Mouse (Mus musculus) hindbrain, embryonic 16.5 days (tissue): Measurements from ENCODE around the gene Iqcg. TPM values are rescaled to one million over a fixed set of nuclear protein-coding genes. Genes with fewer than 3 reads are reported as not detected.
"Not testable (repeated sequence)": the region's sequence is repeated elsewhere in the genome, so short reads cannot be mapped to it uniquely, and the experiment has no call there.

Source experiments
- ATAC-seq: fragments of 200-750 bp; cut with Nextera tagmentation; 2 replicates; pipeline ENCODE4 v1.8.0; 2017; ENCODE audit warnings: moderate TSS enrichment, moderate library complexity
- H3K27ac ChIP-seq: fragments of 300-500 bp; sonication (generic); 2 replicates; pipeline ENCODE4 v1.5.1; 2014; ENCODE audit warnings: low read depth, mild to moderate bottlenecking, control low read depth, low read length, moderate library complexity
- H3K27me3 ChIP-seq: fragments of 300-500 bp; sonication (generic); replicated peaks from 2 replicates; pipeline ENCODE4 v1.6.1; 2014; ENCODE audit warnings: low read length; ENCODE audit not compliant: control insufficient read depth, insufficient read depth
- H3K36me3 ChIP-seq: fragments of 300-500 bp; sonication (generic); 2 replicates; pipeline ENCODE4 v1.6.1; 2014; ENCODE audit warnings: mild to moderate bottlenecking, low read length, moderate library complexity, mixed read lengths; ENCODE audit not compliant: control insufficient read depth, insufficient read depth
- H3K4me1 ChIP-seq: fragments of 300-500 bp; sonication (generic); 2 replicates; pipeline ENCODE4 v1.6.1; 2014; ENCODE audit warnings: low read depth, low read length; ENCODE audit not compliant: control insufficient read depth, insufficient read depth
- H3K4me2 ChIP-seq: fragments of 300-500 bp; sonication (generic); 2 replicates; pipeline ENCODE4 v1.6.1; 2014; ENCODE audit warnings: mild to moderate bottlenecking, low read length, control low read depth, moderate library complexity
- H3K4me3 ChIP-seq: fragments of 300-500 bp; sonication (generic); 2 replicates; pipeline ENCODE4 v1.5.1; 2014; ENCODE audit warnings: mild to moderate bottlenecking, low read length, control low read depth, moderate library complexity
- H3K9ac ChIP-seq: fragments of 300-500 bp; sonication (generic); 2 replicates; pipeline ENCODE4 v1.6.1; 2014; ENCODE audit warnings: low read depth, mild to moderate bottlenecking, control low read depth, low read length, moderate library complexity
- H3K9me3 ChIP-seq: fragments of 300-500 bp; sonication (generic); 2 replicates; pipeline ENCODE4 v1.6.1; 2014; ENCODE audit warnings: mild to moderate bottlenecking, low read length, moderate library complexity; ENCODE audit not compliant: control insufficient read depth
- WGBS: fragments of 180-500 bp; shearing (Covaris S2); extraction: QIAGEN DNeasy Blood & Tissue Kit; methylation state at CpG from one replicate; pipeline ENCODE4 v1.1.7; 2014; 5-methylcytosine and 5-hydroxymethylcytosine counted together
- polyA plus RNA-seq: library from polyadenylated mRNA; unstranded; fragments of >200 nt; fragmentation: Nextera tagmentation; extraction: Ambion mirVana; gene quantifications from 2 replicates; pipeline ENCODE4 v1.2.1, GENCODE M21; 2015

The Iqcg gene
- polyA plus RNA-seq, 1 experiment from 2014 or later = 7.9 TPM

DNA sequence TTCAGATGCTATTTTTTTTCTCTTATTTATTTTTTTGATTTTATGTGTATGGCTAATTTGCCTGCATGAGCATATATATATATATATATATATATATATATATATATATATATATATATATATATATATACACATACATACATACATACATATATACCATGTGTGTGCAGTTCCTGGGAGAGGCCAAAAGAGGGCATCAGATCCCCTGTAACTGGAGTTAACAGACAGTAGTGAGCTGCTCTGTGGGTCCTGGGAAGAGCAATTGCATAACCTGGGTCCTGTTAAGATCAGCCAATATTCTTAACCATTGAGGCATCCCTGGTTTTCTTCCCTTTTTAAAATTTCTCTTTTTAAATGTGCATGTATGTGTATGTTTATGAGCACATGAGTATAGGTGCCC, 14.9 kb upstream of the Iqcg start:
- H3K4me3 ChIP-seq = no peak overlapping the region
- H3K27ac ChIP-seq = no peak overlapping the region
- no peak overlapping the region for H3K4me2 ChIP-seq
- H3K4me1 ChIP-seq = no peaks in the 10 kb centered on the region
- no peaks in the 10 kb centered on the region for H3K9me3 ChIP-seq
- H3K36me3 ChIP-seq = peaks cover 10% of the 10 kb centered on the region
- ATAC-seq = no peak
- no peaks in the 10 kb centered on the region for H3K27me3 ChIP-seq
- no peak overlapping the region for H3K9ac ChIP-seq

DNA sequence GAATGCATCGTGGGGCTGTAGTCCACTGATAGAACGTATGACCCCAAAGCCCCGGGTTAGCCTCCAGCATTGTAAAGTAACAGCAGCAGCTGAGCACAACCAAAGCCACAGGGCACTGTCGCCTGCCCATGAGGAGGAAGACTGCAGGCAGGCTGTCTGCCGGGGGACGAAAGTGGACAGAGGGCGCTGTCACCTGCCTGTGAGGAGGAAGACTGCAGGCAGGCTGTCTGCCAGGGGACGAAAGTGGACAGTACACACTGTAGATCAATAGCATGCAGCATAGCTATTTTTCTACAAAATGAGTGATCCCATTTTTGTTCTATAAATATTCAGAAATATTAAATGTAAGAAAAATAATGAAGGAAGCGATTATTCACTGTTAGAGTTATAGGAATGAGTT, 8.6 kb upstream of the Iqcg start:
- WGBS = 64% methylated on average over 9 of the region's 9 CpGs
- no peak overlapping the region for H3K4me3 ChIP-seq
- no peak overlapping the region for H3K27ac ChIP-seq
- H3K9me3 ChIP-seq = no peaks in the 10 kb centered on the region
- no peak overlapping the region for H3K4me2 ChIP-seq
- no peaks in the 10 kb centered on the region for H3K27me3 ChIP-seq
- no peak for ATAC-seq
- no peak overlapping the region for H3K9ac ChIP-seq
- peaks cover 10% of the 10 kb centered on the region for H3K4me1 ChIP-seq
- H3K36me3 ChIP-seq = peaks cover 5% of the 10 kb centered on the region

GRCm38 (mm10) chr16:33063267-33063666, 7.2 kb upstream of the Iqcg start:
- WGBS = 14% methylated on average over 7 of the region's 7 CpGs
- peak overlapping the region; percentile 85; the same call in 1 of the 2 replicates for H3K9ac ChIP-seq
- no peaks in the 10 kb centered on the region for H3K9me3 ChIP-seq
- peaks cover 16% of the 10 kb centered on the region for H3K36me3 ChIP-seq
- H3K4me3 ChIP-seq = peak overlapping the region; percentile 77
- H3K4me1 ChIP-seq = peaks cover 11% of the 10 kb centered on the region
- H3K27ac ChIP-seq = no peak overlapping the region
- no peaks in the 10 kb centered on the region for H3K27me3 ChIP-seq
- no peak for ATAC-seq
- peak overlapping the region; percentile 69 for H3K4me2 ChIP-seq

DNA sequence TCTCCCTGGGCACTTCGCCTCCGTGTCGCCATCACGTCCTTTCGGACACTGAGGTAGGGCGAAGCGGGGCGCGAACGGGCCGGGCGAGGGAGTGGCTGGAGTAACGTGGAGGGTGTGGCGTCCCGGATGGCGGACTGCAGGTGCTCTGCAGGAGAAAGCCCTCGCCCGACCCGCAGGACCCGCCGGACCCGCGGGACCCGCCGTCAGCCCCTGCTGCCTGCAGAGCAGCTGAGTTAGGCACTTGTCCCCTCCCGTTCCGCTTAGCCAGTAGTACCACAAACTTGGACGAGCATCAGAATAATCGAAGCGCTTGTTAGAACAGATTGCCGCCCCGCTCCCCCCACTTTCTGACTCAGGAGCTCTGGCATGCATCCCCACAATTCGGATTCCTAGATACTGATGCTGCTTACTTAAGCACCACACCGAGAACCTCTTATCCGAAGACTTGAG, 6.7 kb upstream of the Iqcg start:
- Histone ChIP-seq H3K27me3 (no peaks in the 10 kb centered on the region), H3K4me1 (peaks cover 16% of the 10 kb centered on the region), H3K9ac (peak overlapping the region; percentile 85), H3K9me3 (no peaks in the 10 kb centered on the region), H3K4me2 (peak overlapping the region; percentile 69), H3K36me3 (peaks cover 17% of the 10 kb centered on the region), H3K4me3 (peak overlapping the region; percentile 77), H3K27ac (peak overlapping the region; percentile 82)
- ATAC-seq = no peak
- under 1% methylated on average over 31 of the region's 35 CpGs for whole genome bisulfite sequencing

DNA sequence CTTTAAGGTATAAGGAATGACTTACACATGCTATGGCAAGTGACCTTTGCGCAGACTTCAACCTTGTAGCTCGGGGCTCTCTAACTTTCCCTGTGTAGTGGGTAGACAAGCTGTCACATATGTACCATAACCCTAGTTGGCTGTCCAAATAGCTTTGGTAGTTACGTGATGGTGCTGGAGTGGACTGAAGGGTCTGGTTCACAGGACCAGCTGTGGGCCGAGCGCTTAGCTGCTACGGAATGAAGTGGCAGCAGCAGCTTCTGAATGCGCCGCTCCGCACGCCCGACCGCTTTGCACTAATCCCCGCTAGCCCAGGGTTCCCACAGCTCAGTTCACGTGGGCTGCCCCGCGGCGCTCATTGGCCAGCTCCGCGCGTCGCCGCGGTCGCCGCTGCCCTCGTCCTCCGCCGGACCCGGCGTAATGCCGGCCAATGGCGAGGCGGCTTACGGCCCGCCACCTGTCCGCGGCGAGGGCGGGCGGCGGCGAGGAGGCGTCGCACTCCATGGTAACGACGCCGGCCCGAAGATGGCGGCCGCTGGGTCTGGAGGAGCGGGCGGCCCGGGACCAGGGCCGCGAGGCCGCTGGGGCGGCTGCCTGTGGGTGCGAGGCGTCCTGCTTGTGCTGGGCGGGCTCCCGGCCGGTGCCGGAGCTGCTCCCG, 6.1 kb upstream of the Iqcg start, which contains the start of gene Lmln:
TSS of gene Lmln (plus strand) at position 498 of the 658 bp plus-strand sequence.
- ATAC-seq = peak; percentile 99
- Histone ChIP-seq H3K9ac (peak within 1 kb of the TSS; percentile 85), H3K4me1 (peaks cover 20% of the 10 kb centered on the region), H3K9me3 (no peaks in the 10 kb centered on the region), H3K4me2 (peak within 1 kb of the TSS; percentile 69), H3K27me3 (no peaks in the 10 kb centered on the region), H3K27ac (peak within 1 kb of the TSS; percentile 82), H3K4me3 (peak within 1 kb of the TSS; percentile 77), H3K36me3 (peaks cover 17% of the 10 kb centered on the region)
- under 1% methylated on average over 54 of the region's 64 CpGs for WGBS

DNA sequence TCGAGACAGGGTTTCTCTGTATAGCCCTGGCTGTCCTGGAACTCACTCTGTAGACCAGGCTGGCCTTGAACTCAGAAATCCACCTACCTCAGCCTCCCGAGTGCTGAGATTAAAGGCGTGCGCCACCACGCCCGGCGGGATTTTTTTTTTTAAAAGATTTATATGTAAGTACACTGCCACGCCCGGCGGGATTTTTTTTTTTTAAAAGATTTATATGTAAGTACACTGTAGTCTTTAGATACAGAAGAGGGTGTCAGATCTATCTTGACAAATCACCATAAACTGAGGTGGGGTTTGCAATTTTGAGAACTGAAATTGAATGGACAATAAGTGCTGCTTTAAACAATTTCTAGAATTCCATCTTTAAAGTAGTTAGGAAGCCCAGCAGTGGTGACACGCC, 5.4 kb upstream of the Iqcg start:
- no peak overlapping the region for H3K9ac ChIP-seq
- peak overlapping the region; percentile 69 for H3K4me2 ChIP-seq
- H3K4me1 ChIP-seq = peaks cover 20% of the 10 kb centered on the region
- no peak overlapping the region for H3K27ac ChIP-seq
- H3K27me3 ChIP-seq = no peaks in the 10 kb centered on the region
- 57% methylated on average over 11 of the region's 11 CpGs for WGBS
- ATAC-seq = no peak
- H3K4me3 ChIP-seq = no peak overlapping the region
- peaks cover 17% of the 10 kb centered on the region for H3K36me3 ChIP-seq
- no peaks in the 10 kb centered on the region for H3K9me3 ChIP-seq

GRCm38 (mm10) chr16:33060926-33061325, 4.9 kb upstream of the Iqcg start:
- Histone ChIP-seq H3K4me2 (no peak overlapping the region), H3K9me3 (no peaks in the 10 kb centered on the region), H3K4me3 (no peak overlapping the region), H3K27ac (no peak overlapping the region), H3K36me3 (peaks cover 17% of the 10 kb centered on the region), H3K9ac (no peak overlapping the region), H3K4me1 (peaks cover 20% of the 10 kb centered on the region), H3K27me3 (no peaks in the 10 kb centered on the region)
- WGBS = 80% methylated on average over 2 of the region's 2 CpGs
- ATAC-seq = no peak

DNA sequence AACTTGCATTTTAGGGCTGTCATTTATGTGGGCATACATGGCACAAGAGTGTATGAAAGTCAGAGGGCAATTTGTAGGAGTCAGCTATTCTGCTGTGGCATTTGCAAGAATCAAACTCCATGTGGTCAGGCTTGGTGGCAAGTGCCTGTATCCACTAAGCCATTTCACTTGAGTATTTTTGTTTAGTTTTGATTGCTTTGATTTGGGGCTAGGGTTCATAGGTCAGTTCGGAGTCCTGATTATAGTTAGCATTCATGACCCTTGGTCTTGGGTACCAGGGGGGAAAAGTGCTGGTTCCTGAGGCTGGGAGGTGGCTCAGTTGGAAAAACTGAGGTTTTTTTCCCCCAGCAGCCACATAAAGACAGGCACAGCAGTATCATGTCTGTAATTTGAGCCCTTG, 3.5 kb upstream of the Iqcg start:
- Histone ChIP-seq H3K27ac (no peak overlapping the region), H3K27me3 (no peaks in the 10 kb centered on the region), H3K4me2 (no peak overlapping the region), H3K4me1 (peaks cover 23% of the 10 kb centered on the region), H3K9me3 (no peaks in the 10 kb centered on the region), H3K9ac (no peak overlapping the region), H3K4me3 (no peak overlapping the region), H3K36me3 (peaks cover 17% of the 10 kb centered on the region)
- ATAC-seq = no peak
- 97% methylated on average over 1 of the region's 1 CpGs for WGBS

GRCm38 (mm10) chr16:33058656-33059055, 2.6 kb upstream of the Iqcg start:
- Histone ChIP-seq H3K4me1 (peaks cover 20% of the 10 kb centered on the region), H3K36me3 (peaks cover 17% of the 10 kb centered on the region)
- H3K27me3 ChIP-seq, ATAC-seq, H3K27ac ChIP-seq, H3K9ac ChIP-seq, H3K4me3 ChIP-seq, H3K4me2 ChIP-seq, H3K9me3 ChIP-seq: not testable (repeated sequence)
- WGBS = 89% methylated on average over 9 of the region's 9 CpGs
